Mouse (Mus musculus): ENCODE measurements around the gene Myo1g. TPM values are rescaled to one million over a fixed set of nuclear protein-coding genes. Genes with fewer than 3 reads are reported as not detected.

Myo1g gene
- polyA plus RNA-seq, 1 experiment from 2014 or later = 6.8 TPM

Small RNAs within 50 kb of the gene (microRNA-seq; reads per million reads assigned to microRNA genes)
- gene Gm22123 = not detected

Other genes starting within 250 kb of the Myo1g start
- 85.5 and 87.2 TPM in 2 replicates for gene Tmed4, start 246.1 kb downstream of the Myo1g start, polyA plus RNA-seq (2015; fragmentation: Nextera tagmentation; extraction: Ambion mirVana)
- 316 and 340 TPM in 2 replicates for gene Ogdh, start 229.3 kb downstream of the Myo1g start, polyA plus RNA-seq (2015; fragmentation: Nextera tagmentation; extraction: Ambion mirVana)
- 7.4 and 8.7 TPM in 2 replicates for gene Zmiz2, start 131.9 kb downstream of the Myo1g start, polyA plus RNA-seq (2015; fragmentation: Nextera tagmentation; extraction: Ambion mirVana)
- 3,856 and 4,038 TPM in 2 replicates for gene Ppia, start 105.5 kb downstream of the Myo1g start, polyA plus RNA-seq (2015; fragmentation: Nextera tagmentation; extraction: Ambion mirVana)
- 327 and 358 TPM in 2 replicates for gene H2afv, start 76.5 kb downstream of the Myo1g start, polyA plus RNA-seq (2015; fragmentation: Nextera tagmentation; extraction: Ambion mirVana)
- 22.1 and 24.2 TPM in 2 replicates for gene Purb, start 45.0 kb downstream of the Myo1g start, polyA plus RNA-seq (2015; fragmentation: Nextera tagmentation; extraction: Ambion mirVana)
- gene Ccm2, start 25.9 kb upstream of the Myo1g start, polyA plus RNA-seq (2015; fragmentation: Nextera tagmentation; extraction: Ambion mirVana) = 58.7 TPM in 2 replicates
- 1.0 and 1.1 TPM in 2 replicates for gene Nacad, start 85.1 kb upstream of the Myo1g start, polyA plus RNA-seq (2015; fragmentation: Nextera tagmentation; extraction: Ambion mirVana)
- 49.8 and 51.0 TPM in 2 replicates for gene Tbrg4, start 105.1 kb upstream of the Myo1g start, polyA plus RNA-seq (2015; fragmentation: Nextera tagmentation; extraction: Ambion mirVana)
- not detected in 2 replicates for gene Wap, start 117.7 kb upstream of the Myo1g start, polyA plus RNA-seq (2015; fragmentation: Nextera tagmentation; extraction: Ambion mirVana)
- gene Ramp3, start 137.6 kb upstream of the Myo1g start, polyA plus RNA-seq (2015; fragmentation: Nextera tagmentation; extraction: Ambion mirVana) = 4.3 and 5.9 TPM in 2 replicates

Data from heart, embryonic 16.5 days (tissue).